Mouse (Mus musculus) ES-E14 (cell line): Measurements from ENCODE around the gene Cfap74.

Experiments used
- CHD2 ChIP-seq: IDR thresholded peaks from 2 replicates; pipeline ENCODE4 v1.6.1; 2014; ENCODE audit warnings: mild to moderate bottlenecking, low read depth, low read length, inconsistent platforms
- ZNF384 ChIP-seq: IDR thresholded peaks from 2 replicates; pipeline ENCODE4 v1.6.1; 2012; ENCODE audit warnings: low read depth, low read length, inconsistent platforms

DNA sequence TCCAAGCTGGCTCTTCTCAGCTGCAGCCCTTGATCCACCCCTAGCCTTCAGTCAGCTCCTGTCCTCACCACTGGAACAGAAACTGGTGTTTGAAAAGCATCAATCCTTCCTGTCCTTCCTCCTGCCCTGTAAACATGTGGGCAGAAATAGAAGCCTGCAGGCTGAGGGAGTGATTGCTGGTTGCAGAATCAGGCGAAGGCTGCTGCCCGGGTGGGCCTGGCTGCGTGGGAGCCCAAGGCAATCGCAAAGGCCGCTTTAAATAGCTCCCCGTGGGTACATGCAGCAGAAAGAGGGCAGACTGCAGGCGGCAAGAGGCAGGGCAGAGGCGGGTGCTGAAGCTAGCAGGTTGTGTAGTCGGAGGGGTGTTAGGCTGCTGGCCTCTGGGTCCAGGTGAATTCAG, 26.2 kb upstream of the Cfap74 start:
- no peak for TF ChIP-seq CHD2
- TF ChIP-seq ZNF384, result no peak
